Mouse (Mus musculus) CD4-positive helper T cell, adult 2 months (primary cell): ENCODE measurements around the gene Lrrn4.
A peak's percentile ranks its signal among the peaks of the same experiment; 100 is the strongest.

Experiments used
- DNase-seq: peaks from one replicate; pipeline ENCODE4 v3.0.0-alpha.2; 2012; ENCODE audit warnings: low read depth, missing footprints, low spot score

Gene Lrrn4

DNA sequence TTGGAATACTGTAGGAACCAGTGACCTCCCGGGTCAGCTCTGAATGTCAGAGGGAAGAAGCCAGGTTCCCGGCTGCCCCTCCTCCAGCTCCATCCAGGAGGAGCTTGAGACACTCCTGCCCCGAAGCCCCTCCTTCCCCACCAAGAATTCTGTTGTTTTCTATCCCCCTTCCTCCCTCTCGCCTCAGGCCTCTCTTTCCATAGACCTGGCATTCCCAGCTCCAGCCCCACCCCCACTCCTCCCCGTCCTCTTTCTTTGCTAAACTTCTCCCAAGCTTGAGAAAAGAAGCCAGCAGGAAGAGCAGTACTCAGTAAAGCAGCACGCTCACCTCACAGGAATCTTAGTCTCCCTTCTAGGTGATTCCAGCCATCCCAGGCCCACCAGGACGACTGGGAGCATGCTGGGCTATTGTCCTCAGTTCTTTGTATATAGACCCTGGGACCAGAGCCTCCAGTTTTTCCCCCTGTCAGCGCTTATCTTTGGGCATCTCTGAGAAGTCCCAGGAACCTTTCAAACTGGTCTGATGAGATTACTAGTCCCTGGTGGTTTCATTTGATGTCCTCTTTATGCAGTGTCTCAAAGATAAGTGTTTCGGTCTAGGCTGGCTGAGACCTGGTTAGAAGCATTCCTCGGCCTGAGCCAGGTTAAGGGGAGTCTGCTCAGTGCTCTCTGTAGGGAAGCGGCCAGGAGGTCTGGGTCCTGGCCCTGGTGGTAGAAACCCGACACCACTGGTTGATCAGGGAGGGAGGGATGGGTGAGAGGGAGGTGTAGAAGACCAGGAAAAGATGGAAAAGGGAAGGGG, at the start of gene Lrrn4:
Lrrn4 (minus strand) TSS at position 48 of the 802 bp plus-strand sequence.
- no peak for DNase-seq

DNA sequence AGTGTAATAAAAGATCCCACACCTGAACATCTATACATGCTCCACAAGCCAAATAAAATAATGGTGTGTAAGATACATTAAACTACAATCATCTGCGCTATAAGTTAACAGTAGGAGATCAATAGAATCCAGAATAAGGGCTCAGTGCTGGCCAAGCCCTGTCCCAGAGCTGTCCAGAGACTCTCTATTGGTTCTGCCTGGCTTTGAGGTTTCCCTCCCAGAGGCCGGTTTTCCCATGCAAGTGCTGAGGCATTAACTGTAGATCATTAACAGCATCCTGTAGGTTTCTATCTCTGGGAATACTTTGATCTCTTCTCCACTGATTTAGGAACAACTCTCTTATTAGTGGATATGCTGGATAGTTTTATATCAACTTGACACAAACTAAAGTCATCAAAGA, 48.3 kb upstream of the Lrrn4 start:
- DNase-seq, result no peak

DNA sequence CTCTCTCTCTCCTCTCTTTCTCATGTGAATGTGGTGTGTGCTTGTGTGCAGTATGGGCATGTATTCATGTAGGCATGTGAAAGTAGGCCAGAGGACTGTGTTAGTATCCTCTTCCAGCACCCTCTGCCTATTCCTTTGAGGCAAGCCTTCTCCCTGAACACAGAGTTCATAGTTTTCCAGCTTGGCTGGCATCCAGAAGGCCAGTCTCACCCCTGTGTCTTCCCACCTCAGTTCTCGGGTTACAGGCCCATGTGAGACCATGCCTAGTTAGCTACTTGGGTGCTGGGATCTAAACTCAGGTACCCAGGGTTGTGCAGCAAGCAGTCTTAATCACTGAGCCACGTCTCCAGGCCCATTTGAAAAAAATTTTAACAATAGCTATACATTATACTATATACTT, 47.2 kb upstream of the Lrrn4 start:
- DNase-seq, result no peak

DNA sequence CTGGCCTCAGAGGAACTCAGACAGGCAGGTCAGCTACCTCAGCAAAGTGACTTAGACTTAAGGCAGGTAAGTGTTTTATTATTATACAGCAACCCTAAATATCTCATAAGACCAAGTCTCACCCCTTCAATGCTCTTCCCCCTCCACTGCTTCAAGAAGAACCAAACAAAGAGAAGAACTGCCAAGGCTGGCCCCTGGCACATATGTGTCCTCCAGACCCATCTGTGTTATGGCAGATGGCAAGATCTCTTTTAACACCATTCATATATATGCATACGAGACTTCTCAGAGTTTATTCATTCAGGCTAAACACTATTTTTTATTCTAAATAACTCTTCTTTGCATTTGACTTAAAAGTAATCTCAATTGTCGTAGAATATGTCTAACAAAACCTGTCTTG, 46.6 kb upstream of the Lrrn4 start:
- DNase-seq, result no peak

DNA sequence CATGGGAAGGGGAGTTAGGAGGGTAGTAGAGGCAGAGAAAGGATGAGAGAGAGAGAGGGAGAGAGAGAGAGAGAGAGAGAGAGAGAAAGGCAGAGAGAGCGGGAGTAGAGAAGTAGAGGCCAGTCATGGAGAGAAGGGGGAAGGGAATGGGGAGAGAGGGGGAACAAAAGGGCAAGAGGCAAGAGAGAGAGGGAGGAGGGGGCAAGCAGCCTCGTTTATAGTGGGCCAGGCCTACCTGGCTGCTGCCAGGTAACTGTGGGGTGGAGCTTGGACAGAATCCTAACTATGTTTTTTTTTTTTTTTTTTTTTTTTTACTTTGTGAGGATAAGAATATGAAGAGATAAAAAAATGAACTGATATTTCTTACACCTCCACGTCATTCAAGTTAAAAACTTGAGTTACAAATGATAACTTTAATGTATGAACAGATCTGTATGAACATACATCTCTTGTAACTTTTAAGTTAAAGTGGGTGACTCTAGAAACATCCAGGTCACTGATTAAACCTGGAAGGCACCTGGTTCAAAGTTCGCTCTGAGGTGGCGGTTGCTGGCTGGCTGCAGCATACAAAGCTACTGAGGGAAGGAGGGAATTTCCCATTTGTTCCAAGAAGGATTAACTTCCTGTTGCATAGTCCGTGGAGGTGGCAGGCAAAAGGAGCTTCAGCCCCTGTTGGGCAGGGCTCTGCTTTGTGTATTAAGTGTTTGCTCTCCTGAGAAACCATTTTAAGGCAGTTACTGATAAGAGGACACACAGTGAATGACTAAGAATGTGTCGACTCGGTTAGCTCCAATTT, 42.8 kb upstream of the Lrrn4 start:
- no peak for DNase-seq

DNA sequence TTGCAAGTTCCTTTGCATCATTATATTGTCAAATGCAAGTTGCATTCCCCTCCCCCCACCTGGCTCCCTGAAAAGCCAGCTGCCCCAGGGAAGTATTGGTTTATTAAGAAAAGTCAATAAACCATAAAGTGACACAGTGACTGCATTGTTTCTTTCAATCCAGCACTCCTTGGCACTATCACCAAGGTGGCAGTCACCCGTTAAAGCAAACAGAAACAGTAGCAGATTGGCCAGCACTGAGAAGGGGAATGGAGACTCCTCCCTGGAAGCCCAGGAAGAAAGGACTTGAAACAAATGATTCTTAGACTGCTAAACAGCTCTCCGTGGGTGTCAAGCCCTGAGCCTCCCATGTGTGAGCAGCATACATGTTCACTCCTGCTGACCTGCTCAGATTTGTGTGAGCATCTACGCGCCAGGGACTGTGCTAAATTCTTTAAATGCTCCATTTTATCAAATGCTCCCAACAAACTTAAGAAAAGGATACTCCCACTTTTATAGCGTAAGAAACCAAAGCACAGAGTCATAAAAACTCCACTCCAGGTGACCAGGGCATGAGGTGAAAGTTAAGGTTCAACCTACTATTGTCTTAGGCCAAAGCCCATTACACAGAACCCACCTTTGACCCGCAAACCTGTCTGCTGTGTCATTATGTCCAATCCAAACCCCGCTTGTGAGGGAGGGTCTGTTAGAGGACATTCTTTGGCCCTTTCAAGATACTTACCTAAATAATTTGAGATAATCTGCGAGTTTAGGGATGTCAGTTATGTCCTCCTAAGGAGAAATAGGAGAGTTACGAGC, 41.6 kb upstream of the Lrrn4 start:
- DNase-seq, result no peak

DNA sequence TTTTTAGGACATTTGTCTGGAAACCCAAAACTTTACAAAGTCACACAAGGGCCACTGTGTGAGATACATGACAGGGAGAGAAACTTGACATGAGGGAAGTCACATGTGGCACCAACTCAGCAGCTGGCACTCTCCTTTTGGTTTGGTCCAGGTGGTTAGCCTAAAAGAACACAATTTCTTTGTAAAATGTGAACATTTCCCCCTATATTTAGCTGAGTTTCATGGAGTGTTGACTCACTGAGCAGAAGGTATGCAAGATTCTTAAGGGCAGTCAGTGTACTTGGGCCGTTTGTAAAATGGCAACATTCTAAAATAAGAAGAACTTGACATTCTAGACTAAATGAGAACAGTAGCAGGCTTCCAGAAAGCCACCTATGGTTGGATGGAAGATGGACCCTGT, 34.1 kb upstream of the Lrrn4 start:
- no peak for DNase-seq

DNA sequence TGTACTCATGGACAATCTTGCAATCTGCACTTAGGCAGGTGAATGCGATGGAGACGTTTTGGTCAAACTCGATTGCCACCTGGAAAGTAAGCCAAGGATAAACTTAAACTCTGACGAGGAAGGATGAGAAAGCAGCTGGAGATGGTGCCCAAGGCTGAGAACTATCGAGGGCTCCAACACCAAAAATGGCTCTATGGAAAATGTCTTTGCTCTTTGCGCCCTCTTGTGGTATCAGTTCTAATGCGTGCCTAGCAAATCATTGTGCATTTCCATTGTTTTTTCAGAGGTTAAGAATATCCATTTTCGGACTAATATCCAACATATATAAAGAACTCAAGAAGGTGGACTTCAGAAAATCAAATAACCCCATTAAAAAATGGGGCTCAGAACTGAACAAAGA, 26.1 kb upstream of the Lrrn4 start:
- DNase-seq, result peak; percentile 45

DNA sequence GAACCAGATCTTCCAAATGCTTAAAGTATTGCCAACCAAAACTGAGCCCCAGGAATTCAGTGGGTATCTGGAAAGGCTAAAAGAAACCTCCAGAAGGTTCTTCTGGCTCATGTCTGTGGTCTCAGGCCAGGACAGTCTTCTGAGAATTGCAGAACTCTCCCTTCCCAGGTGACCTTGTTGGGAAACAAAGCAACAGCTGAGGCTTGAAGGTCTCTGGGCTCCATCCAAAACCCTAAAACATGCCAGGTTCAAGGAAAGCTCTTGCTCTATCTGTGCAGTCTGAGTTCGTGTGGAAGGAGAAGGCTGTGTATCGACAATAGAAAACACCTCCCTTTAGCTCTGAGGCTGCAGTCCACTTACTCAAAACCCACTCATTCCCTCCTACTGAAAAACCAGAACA, 24.3 kb upstream of the Lrrn4 start:
- no peak for DNase-seq

DNA sequence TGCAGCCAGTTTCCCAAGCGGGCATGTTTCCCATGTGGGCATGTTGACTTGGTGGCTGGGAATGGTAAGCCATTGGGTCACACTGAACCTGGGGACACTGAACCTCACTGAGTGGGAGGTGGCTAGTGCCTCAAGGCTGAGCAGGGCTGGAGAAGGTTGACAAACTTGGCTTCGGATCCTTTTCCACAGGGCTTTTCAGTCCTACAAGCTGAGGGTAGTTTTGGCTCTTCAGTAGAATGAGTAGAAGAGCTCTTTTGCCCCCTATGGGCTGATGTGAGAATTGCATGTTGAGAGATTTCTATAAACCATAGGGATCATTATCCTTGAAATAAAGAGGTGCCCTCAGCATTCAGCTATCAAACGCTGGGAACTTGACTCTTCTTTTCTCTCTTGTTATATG, 22.8 kb upstream of the Lrrn4 start:
- DNase-seq, result peak; percentile 52

DNA sequence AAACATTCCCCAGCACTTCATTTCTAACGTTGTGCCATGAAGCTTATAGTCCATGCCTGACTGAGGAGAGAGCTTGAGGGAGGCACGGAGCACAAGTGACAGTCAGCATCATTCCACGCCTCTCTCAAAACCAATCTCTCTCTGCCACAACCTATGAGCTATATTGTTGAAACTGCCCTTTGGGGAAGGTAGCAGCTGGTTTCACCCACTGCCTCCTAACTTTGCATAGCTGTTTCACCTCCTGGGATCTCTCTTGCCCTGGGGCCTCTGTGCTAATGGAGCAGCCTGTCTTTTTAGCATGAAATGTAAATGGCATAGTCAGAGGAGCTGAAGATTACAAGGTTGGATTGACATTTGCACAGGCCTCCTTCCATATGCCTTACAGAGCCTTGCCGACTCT, 21.4 kb upstream of the Lrrn4 start:
- DNase-seq, result no peak

DNA sequence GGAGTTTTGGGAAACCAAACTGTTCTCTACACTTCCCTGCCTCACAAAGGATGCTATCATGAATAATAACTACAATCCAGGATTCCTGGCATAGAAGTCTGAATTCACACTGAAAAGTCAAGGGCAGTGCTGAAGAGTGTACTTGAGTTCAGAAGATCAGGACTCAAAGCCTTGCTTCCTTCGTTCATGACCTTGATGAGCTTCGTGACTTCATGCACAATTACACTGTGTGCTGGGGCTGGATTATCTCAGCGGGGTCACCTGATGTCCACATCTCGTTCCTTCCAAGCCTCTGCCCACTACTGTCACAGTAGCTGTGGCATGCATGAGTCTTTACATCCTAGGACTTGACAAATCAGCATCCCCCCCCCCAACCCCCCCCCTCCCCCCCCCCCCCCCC, 20.9 kb upstream of the Lrrn4 start:
- DNase-seq, result no peak

DNA sequence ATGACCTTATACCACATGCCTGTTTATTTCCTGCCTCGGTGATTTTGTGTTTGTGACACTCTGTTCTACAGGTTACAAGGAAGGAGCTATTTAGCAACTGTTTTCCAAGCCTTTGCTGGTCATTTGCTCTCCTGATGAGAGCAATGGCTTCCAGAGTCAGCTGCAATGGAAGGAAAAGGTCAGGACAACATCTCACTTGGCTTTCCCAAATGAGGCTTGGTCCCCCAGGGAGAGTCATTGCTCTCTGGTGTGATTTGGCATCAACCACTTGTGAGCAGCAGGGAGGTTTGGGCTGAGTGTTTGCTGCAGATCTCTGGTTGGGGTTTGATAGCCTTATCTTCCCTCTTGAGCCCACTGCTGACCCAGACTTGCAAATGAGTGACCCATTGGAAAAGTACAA, 19.9 kb upstream of the Lrrn4 start:
- DNase-seq, result no peak

DNA sequence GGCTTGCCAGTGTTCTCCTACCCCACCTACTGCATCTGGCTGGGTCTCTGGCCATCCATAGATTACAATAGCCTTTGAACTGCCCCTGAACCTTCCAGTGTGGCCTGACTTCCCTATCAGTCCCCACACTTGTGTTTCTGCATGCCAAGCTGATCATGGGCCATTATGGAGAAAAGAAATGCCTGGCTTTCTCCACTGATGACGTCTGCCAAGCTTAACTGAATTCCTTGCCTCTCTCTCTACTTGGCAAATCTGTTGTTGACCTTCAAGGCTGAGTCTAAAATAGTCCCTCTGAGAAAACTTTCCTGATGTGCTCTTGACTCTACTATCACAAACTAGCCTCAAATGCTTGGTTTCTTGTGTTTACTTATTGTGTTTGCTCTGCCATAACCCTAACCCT, 17.5 kb upstream of the Lrrn4 start:
- DNase-seq, result no peak

DNA sequence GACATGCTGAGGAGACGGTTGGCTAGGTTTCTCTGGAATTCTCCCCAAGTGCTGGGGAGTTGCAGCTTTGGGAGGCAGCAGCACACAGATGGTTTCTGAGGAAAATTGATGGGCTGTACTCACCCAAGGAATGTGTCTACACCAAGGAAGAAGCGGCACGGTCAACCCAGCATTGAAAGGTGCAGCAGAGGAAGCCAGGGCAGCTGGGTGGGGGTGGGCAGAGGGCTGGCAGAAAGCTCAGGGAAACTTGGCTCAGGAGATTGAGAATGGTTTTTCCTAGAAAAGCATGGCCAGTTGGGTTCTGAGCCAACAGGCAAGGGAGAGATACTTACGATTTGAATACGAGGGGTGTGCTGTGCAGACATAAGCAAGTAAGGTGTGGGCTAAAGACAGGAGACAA, 13.1 kb upstream of the Lrrn4 start:
- DNase-seq, result no peak

DNA sequence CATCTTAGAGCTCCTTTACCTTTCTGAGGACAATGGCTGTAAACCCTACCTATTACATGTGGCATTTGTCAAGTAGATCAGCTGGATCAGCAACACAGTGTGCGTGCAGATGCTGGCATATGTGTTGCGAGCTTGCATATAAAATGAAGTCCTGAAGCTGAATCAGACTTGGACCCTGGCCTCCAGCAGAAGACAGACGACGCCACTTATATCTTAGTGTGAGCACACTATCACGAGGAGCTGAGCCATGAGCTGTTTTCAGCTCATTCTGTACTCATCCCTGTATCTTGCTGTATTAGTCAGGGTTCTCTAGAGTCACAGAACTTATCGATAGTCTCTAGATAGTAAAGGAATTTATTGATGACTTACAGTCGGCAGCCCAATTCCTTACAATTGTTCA, 4.6 kb upstream of the Lrrn4 start:
- no peak for DNase-seq

DNA sequence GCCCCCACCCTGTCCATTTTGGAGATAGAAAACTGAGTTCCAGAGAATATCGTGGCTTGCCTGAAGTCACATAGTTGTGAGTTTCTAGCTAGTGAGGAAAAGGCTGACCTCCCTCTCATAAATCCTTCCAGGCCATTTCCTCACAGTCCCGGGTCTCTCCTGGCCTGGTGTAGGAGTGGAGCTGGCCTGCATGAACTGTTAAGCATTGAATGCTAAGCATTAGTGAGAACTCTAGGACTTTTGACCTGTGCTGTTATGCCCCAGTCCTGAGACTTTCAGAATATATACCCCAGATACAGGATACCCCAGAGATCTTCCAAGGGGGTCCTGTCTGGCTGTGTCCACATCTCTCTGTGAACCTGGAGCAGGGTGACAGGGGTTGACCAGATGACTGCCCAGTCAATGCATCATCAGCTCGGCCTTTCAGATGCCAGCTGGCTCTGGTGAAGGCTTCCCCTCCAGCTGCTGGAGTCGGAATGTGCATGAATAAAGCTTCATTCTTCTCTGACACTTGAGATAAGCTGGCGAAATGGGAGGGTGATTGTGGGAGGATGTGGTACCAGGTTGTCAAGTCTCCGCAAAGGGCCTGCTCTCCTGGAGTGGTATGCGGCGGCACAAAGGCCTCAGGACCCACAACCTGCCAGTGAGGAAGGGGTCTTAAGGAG, 3.7 kb upstream of the Lrrn4 start:
- no peak for DNase-seq

DNA sequence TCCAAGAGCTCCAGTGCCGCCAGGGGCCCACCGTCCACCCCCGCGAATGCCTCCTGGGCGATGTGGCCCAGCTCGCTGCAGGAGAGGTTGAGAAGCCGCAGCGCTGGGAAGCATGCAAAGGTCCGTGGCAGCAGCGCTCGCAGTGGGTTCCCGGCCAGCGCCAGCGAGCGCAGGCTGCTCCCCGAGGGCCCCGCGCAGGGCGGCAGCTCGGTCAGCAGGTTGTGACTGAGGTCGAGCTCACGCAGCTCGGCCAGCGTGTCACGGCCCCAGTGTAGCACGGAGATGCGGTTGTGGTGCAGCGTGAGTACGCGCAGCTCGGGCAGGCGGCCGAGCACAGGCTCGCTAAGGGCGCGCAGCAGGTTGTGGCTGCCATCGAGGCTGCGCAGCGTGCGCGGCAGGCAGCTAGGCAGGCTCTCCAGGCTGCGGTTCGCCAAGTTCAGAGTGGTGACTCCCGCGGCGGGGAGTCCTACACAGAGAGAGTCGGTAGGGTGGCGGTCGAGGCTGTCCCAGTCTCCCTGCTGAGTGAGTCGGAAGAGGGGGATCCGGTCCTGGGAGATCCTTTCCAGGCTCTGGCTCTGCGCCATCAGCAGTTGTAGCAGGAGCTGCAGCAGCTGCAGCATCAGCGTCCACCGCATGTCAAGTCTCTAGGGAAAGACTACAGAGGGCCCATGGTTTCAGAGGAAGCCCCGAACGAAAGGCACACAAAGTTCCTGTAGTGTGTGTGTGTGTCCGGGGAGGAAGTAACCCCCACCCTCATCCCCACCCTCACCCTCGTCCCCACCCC, 1.2 kb downstream of the Lrrn4 start:
- DNase-seq, result peak; percentile 28

DNA sequence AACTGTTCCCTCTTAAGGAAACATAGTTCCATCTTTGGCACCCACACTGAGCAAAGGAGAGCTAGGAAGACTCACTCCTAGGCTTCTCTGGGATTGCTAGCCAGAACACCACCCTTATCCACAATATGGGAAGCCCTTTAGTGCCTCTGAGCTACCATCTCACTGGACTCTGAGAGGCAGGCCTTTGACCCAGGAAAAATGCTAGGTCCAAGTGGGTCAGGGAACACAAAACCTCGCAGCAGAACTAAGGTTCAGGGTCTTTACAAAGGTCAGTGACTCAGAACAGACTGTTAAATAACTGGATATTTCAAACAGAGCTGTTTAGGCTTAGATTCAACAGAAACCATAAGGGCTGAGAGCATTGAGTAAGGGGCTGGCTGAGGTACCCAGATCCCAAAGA, 3.7 kb downstream of the Lrrn4 start:
- no peak for DNase-seq

DNA sequence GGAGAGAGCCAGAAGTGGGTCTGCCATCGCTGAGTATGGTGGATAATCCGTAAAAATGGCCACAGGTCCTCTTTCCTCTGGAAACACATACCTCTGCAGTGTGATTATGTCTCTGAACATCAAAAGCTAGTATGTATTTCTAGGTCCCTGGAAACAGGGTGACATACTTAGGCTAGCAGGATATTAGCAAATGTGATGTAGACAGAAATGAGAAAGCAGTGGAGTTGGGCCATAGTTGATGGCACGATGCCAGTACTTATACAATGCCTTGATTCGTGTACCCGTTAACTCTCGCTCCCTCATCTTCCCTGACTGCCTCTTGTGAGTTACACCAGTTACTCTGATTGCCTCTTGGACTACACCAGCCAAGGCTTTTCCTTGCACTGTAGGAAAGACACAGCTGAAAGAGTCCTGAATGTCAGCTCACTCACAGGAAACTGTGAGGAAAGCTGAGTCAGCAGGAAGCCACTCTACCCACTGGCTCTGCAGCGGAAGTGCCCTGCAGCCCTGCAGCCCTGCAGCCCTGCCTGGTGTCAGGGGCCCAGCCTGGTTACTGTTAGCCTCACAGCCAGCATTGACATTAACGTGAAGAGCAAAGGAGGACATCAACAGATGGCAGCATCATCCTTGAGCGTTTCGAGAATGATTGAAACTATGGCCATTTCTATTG, 6.9 kb downstream of the Lrrn4 start:
- peak; percentile 36 for DNase-seq
